Comparison of ENCODE assay signal across 14 mouse cellular contexts in genomic region chr12:68231803-68232202, GRCm38 (mm10).
DNase-seq lines count a peak whose midpoint lies in the region; TF ChIP-seq lines count a peak whose summit lies in the region.
"Had no signal": no experiment of that assay in that cellular context is flagged by ENCODE, and none has a peak within 500 bp of the region (broad histone marks: within the 10 kb centered on the region; RNA-seq: fewer than 3 reads in every experiment).

No protein-coding gene starts in this region.

- no peak for TF ChIP-seq CTCF in brain, embryonic 14.5 days (IDR thresholded peaks at IDR 0.05; ENCODE audit: borderline replicate concordance, extremely low read depth, insufficient read depth, insufficient read length)

- DNase-seq in gastrocnemius, adult 18-20 months (ENCODE audit: low spot score): peak; percentile 2
- DNase-seq in gastrocnemius, adult 8-10 months (ENCODE audit: low spot score in 2 of 2): no peak
- peak; percentile 7 to 12 for DNase-seq in left cerebral cortex, postnatal 14 days (ENCODE audit: low spot score in 2 of 2)
- DNase-seq in left cerebral cortex, postnatal 10 days (ENCODE audit: extremely low spot score in 1 of 2, low spot score in 2 of 2): no peak
- peak; percentile 47 for DNase-seq in brain, embryonic 14.5 days (ENCODE audit: low read depth)
- DNase-seq in cerebellum, postnatal 36 days: peak; percentile 40 to 54
- DNase-seq in lung, postnatal 4 days: no peak
- DNase-seq in kidney, postnatal 10 days: no peak
- DNase-seq: forebrain, postnatal 0 days; gastrocnemius, postnatal 36 days; heart, postnatal 10 days; kidney, adult 18-20 months; kidney, postnatal 36 days; thymus, postnatal 4 days had no signal

- intact Hi-C loops in left cerebral cortex, postnatal 14 days (cut with DNase I): no loop called here
- intact Hi-C loops in left cerebral cortex, postnatal 10 days (cut with DNase I): no loop called here

- TF ChIP-seq POLR2A in brain, embryonic 14.5 days (IDR thresholded peaks at IDR 0.05; ENCODE audit: borderline replicate concordance, extremely low read depth, insufficient read depth, insufficient read length, poor library complexity, severe bottlenecking): no peak

Comparison
In these comparisons a context has a peak if more than half of its experiments do, and no peak if none do; other contexts are left out.
1. DNase-seq: peak in gastrocnemius, adult 18-20 months (single experiment), left cerebral cortex, postnatal 14 days (2 of 2), brain, embryonic 14.5 days (single experiment) and cerebellum, postnatal 36 days (2 of 2); none in gastrocnemius, adult 8-10 months (0 of 2), left cerebral cortex, postnatal 10 days (0 of 2), lung, postnatal 4 days (0 of 2) and kidney, postnatal 10 days (single experiment).